Mouse (Mus musculus): ENCODE measurements around the gene Mrgprf.

Gene Mrgprf

GRCm38 (mm10) chr7:145300321-145301007, at the start of gene Mrgprf:
Mrgprf (plus strand) TSS chr7:145300828.
- no peak for DNase-seq (ENCODE audit: low spot score)

- peak; percentile 22 for DNase-seq (ENCODE audit: low spot score)
Observed at GRCm38 (mm10) chr7:145252715-145253476, 47.7 kb upstream of the Mrgprf start.

GRCm38 (mm10) chr7:145253986-145254630, 46.5 kb upstream of the Mrgprf start:
- DNase-seq (ENCODE audit: low spot score), result no peak

- no peak for DNase-seq (ENCODE audit: low spot score)
Observed at GRCm38 (mm10) chr7:145256092-145256491, 44.5 kb upstream of the Mrgprf start.

GRCm38 (mm10) chr7:145264202-145264601, 36.4 kb upstream of the Mrgprf start:
- DNase-seq (ENCODE audit: low spot score), result no peak

GRCm38 (mm10) chr7:145266011-145266410, 34.6 kb upstream of the Mrgprf start:
- DNase-seq (ENCODE audit: low spot score), result no peak

GRCm38 (mm10) chr7:145268890-145269289, 31.7 kb upstream of the Mrgprf start:
- DNase-seq (ENCODE audit: low spot score), result no peak

GRCm38 (mm10) chr7:145270955-145271354, 29.7 kb upstream of the Mrgprf start:
- no peak for DNase-seq (ENCODE audit: low spot score)

- DNase-seq (ENCODE audit: low spot score), result no peak
Observed at GRCm38 (mm10) chr7:145275488-145275887, 25.1 kb upstream of the Mrgprf start.

- no peak for DNase-seq (ENCODE audit: low spot score)
Observed at GRCm38 (mm10) chr7:145281396-145281795, 19.2 kb upstream of the Mrgprf start.

- DNase-seq (ENCODE audit: low spot score), result no peak
Observed at GRCm38 (mm10) chr7:145283041-145283440, 17.6 kb upstream of the Mrgprf start.

GRCm38 (mm10) chr7:145283487-145284187, 17.0 kb upstream of the Mrgprf start, which contains the start of gene Tpcn2:
Tpcn2 (minus strand) TSS chr7:145284011.
- peak; percentile 78 for DNase-seq (ENCODE audit: low spot score)

- DNase-seq (ENCODE audit: low spot score), result no peak
Observed at GRCm38 (mm10) chr7:145284293-145284692, 16.3 kb upstream of the Mrgprf start.

- DNase-seq (ENCODE audit: low spot score), result no peak
Observed at GRCm38 (mm10) chr7:145285476-145285875, 15.2 kb upstream of the Mrgprf start.

- DNase-seq (ENCODE audit: low spot score), result no peak
Observed at GRCm38 (mm10) chr7:145287410-145287809, 13.2 kb upstream of the Mrgprf start.

GRCm38 (mm10) chr7:145289302-145289701, 11.3 kb upstream of the Mrgprf start:
- DNase-seq (ENCODE audit: low spot score), result no peak

- DNase-seq (ENCODE audit: low spot score), result no peak
Observed at GRCm38 (mm10) chr7:145291847-145292246, 8.8 kb upstream of the Mrgprf start.

- DNase-seq (ENCODE audit: low spot score), result no peak
Observed at GRCm38 (mm10) chr7:145292726-145293125, 7.9 kb upstream of the Mrgprf start.

GRCm38 (mm10) chr7:145293859-145294258, 6.8 kb upstream of the Mrgprf start:
- no peak for DNase-seq (ENCODE audit: low spot score)

- no peak for DNase-seq (ENCODE audit: low spot score)
Observed at GRCm38 (mm10) chr7:145298666-145299490, 1.8 kb upstream of the Mrgprf start.

- DNase-seq (ENCODE audit: low spot score), result no peak
Observed at GRCm38 (mm10) chr7:145299562-145300320, 887 bp upstream of the Mrgprf start.

Data from spleen, adult 12 weeks (tissue).